Mouse (Mus musculus) layer of hippocampus, adult 18-20 months (tissue): ENCODE data around the gene Cyld. TPM values are rescaled to one million over a fixed set of nuclear protein-coding genes. Genes with fewer than 3 reads are reported as not detected.
"Not testable (repeated sequence)": the region's sequence is repeated elsewhere in the genome, so short reads cannot be mapped to it uniquely, and the experiment has no call there.

ENCODE experiments used
- DNase-seq, 2 experiments: peaks; one replicate each; pipeline ENCODE4 v3.0.0; 2022; ENCODE audit warnings: low spot score in 2 of 2
- long read RNA-seq: library from polyadenylated mRNA; stranded (forward); transcript quantifications from one replicate; pipeline ENCODE4 v2.0.0, GENCODE M21; 2021
- total RNA-seq, 2 experiments: library from RNA; stranded (reverse); gene quantifications; 2 replicates each; pipeline ENCODE4 v1.2.3; 2021

Gene Cyld
- total RNA-seq = 10 to 100 TPM; 90.8 to 93.6 TPM
- long read RNA-seq, full-length matches to known transcripts = 27 of 56 reads
- long read RNA-seq, partial matches to known transcripts = 12 of 56 reads
- long read RNA-seq, other reads (novel, unspliced or antisense) = 17 of 56 reads

GRCm38 (mm10) chr8:88696721-88697641, at the start of gene Cyld:
Gene Cyld (plus strand): TSS chr8:88697028.
- peak; percentile 97 to 99 for DNase-seq

- DNase-seq = no peak
Observed at GRCm38 (mm10) chr8:88648322-88648721, 48.5 kb upstream of the Cyld start.

DNA sequence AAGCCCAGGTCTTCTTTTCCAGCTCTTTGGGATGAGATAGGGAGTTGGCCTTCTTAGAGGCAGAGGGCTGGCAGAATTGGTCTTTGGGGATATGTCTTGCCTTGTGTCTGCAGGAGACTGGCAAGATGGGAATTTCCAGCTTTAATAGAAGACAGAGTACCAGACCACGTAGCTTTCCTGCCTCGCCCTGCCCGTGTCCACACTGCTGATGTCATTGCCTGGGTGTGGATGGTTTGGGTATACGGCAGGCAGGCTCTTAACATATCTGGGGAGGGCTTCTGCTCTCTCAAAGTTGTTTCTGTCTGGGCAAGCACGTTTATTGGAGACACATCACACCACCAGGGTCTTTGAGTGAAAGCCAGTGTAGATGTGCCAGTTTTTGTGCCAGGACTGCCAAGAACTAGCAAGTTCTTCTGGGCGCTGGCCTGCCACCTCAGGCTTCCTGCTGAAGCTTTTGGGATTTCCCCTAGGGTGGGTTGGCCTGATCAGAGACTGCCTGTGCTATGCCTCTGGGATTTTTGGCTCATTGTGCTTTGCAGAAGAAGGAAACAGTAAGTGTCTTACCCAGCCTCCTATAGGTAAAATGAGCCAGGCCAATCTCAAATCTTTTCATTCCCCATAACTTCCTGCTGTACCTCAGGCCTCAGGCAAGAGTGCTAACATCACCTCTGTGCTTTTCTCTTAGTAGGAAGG, 46.7 kb upstream of the Cyld start:
- no peak for DNase-seq

- DNase-seq = not testable (repeated sequence)
Observed at GRCm38 (mm10) chr8:88651122-88651521, 45.7 kb upstream of the Cyld start.

GRCm38 (mm10) chr8:88655334-88655733, 41.5 kb upstream of the Cyld start:
- peak; percentile 48 to 63 for DNase-seq

- peak in 1 of 2 experiments; percentile 42 for DNase-seq
Observed at GRCm38 (mm10) chr8:88659873-88660272, 37.0 kb upstream of the Cyld start.

- DNase-seq = no peak
Observed at GRCm38 (mm10) chr8:88662401-88662821, 34.4 kb upstream of the Cyld start.

DNA sequence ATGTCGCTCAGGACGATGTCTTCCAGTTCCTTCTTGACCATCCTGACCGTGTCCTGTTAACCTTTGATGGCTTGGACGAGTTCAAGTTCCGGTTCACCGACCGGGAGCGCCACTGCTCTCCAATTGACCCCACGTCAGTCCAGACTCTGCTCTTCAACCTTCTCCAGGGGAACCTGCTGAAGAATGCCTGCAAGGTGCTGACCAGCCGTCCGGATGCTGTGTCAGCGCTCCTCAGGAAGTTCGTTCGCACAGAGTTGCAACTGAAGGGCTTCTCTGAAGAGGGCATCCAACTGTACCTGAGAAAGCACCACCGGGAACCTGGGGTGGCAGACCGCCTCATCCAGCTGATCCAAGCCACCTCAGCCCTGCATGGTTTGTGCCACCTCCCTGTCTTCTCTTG, 32.7 kb upstream of the Cyld start:
- DNase-seq = no peak

DNA sequence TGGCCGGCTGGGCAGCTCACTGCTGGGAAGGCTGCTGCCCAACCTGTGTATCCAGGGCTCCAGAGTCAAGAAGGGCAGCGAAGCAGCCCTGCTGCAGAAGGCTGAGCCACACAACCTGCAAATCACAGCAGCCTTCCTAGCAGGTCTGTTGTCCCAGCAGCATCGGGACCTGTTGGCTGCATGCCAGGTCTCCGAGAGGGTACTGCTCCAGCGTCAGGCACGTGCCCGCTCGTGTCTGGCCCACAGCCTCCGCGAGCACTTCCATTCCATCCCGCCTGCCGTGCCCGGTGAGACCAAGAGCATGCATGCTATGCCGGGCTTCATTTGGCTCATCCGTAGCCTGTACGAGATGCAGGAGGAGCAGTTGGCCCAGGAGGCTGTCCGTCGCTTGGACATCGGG, 31.9 kb upstream of the Cyld start:
- DNase-seq = no peak

GRCm38 (mm10) chr8:88666435-88666834, 30.4 kb upstream of the Cyld start:
- no peak for DNase-seq

- peak in 1 of 2 experiments; percentile 56 for DNase-seq
Observed at GRCm38 (mm10) chr8:88668400-88669086, 28.3 kb upstream of the Cyld start.

- DNase-seq = no peak
Observed at GRCm38 (mm10) chr8:88670782-88671181, 26.0 kb upstream of the Cyld start.

- DNase-seq = peak in 1 of 2 experiments; percentile 61
Observed at GRCm38 (mm10) chr8:88671575-88671974, 25.3 kb upstream of the Cyld start.

GRCm38 (mm10) chr8:88673859-88674258, 23.0 kb upstream of the Cyld start:
- no peak for DNase-seq

- DNase-seq = no peak
Observed at GRCm38 (mm10) chr8:88675372-88676165, 21.3 kb upstream of the Cyld start.

DNA sequence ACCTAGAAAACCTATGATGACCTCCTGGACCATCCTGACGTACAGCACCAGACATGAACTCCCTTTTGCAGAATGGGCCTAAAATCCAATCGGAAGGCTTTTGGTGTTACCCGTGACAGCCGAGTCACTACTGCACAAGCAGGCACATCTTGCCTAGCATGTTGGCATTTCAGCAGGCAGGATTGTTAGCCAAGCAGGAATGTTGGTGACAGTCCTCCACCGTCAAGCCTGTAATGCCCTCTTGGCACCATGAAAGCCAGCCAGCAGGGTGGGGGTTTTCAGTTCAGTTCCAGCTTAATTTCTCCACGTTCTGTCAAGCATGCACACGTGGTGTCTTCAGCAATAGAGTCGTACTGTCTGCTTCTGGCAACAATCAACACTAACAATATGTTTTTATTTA, 19.8 kb upstream of the Cyld start:
- no peak for DNase-seq

DNA sequence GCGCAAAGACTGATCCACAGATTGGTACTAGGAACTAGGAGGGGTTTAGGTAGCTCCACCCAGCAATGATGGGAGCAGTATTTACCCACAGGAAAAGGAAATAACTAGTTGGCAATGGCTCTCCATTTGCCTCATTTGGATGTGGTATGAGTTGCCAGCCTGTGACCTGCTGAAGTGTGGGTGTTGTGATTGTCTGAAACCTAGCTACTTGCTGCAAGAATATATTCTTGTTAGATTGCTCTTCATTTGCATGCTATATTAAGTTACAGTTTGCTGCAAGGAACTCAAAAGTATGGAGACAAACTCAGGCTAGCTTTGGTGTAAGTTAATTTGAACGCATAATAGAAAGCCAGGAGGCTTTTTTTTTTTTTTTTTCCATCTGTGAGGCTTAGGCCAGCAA, 16.3 kb upstream of the Cyld start:
- DNase-seq = no peak

GRCm38 (mm10) chr8:88681046-88681445, 15.8 kb upstream of the Cyld start:
- DNase-seq = peak in 1 of 2 experiments; percentile 31

DNA sequence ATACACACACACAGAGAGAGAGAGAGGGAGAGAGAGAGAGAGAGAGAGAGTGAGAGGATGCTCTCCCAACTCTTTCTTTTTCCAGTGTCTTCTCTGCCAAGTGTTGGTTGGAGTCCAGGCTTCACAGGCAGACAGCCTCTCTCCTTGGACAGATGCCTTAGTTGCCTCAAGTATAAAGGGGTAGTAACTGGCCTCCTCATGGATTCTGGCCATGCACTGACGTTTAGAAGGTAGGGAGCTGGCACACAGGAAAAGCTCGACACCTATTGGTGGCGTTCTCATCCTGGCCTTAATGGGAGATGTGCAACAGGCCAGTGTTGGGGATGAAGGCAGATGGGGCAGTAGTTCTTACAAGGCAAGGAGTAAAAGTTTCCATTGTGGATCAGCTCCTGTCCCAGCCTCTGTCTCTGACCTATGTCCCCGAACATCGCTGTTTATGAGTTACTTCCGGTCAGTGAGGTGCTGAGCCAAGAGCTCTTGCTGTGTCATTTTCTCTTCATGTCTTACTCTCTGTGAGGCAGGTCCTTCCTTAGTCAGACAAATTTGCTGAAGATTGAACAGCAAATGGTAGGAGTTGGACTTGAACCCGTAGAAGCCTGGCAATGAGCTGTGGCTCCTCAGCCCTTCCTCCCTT, 13.1 kb upstream of the Cyld start:
- DNase-seq = no peak
